Mouse (Mus musculus): Measurements from ENCODE around the gene Mroh2b. TPM values are rescaled to one million over a fixed set of nuclear protein-coding genes. Genes with fewer than 3 reads are reported as not detected.

The Mroh2b gene
- not detected in 2 replicates for polyA plus RNA-seq (2015; fragmentation: Nextera tagmentation; extraction: Ambion mirVana)

GRCm38 (mm10) chr15:4898437-4898836, at the start of gene Mroh2b:
Gene Mroh2b, plus strand, starts transcription at chr15:4898737.
- H3K4me1 ChIP-seq (replicated peaks): no peaks in the 10 kb centered on the region
- no peak within 1 kb of the TSS for H3K4me3 ChIP-seq (replicated peaks)
- H3K36me3 ChIP-seq (replicated peaks): no peaks in the 10 kb centered on the region
- H3K9me3 ChIP-seq (replicated peaks): no peaks in the 10 kb centered on the region
- no peak within 1 kb of the TSS for H3K27ac ChIP-seq (replicated peaks)
- 65% methylated on average over 1 of the region's 1 CpGs for WGBS (ENCODE audit: insufficient replicate concordance)
- ATAC-seq (ENCODE audit: insufficient read depth): no peak
- no peak within 1 kb of the TSS for H3K9ac ChIP-seq
- no peaks in the 10 kb centered on the region for H3K27me3 ChIP-seq
- H3K4me2 ChIP-seq: no peak within 1 kb of the TSS

DNA sequence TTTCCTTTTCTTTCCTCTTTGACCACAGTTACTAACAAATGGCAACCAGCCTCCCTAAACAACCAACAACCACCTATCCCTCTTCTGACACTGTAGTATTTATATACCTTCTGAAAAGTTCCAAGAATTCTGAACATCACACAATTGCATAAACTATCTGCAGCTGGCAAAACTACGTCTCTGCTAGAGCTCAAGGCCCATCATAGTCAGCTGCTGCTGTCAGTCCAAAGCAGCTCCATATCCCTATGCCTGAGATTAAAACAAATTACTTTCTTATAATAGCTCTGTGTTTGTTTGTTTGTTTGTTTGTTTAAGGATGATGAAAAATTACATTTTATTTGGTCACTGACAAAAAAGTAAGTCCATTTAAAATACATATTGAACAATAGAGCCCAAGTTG, 48.5 kb upstream of the Mroh2b start:
- 69% methylated on average over 1 of the region's 1 CpGs for WGBS (ENCODE audit: insufficient replicate concordance)
- no peak overlapping the region for H3K4me2 ChIP-seq
- no peaks in the 10 kb centered on the region for H3K4me1 ChIP-seq (replicated peaks)
- ATAC-seq (ENCODE audit: insufficient read depth): no peak
- H3K9me3 ChIP-seq (replicated peaks): no peaks in the 10 kb centered on the region
- H3K36me3 ChIP-seq (replicated peaks): no peaks in the 10 kb centered on the region
- no peaks in the 10 kb centered on the region for H3K27me3 ChIP-seq
- no peak overlapping the region for H3K27ac ChIP-seq (replicated peaks)
- H3K9ac ChIP-seq: no peak overlapping the region
- no peak overlapping the region for H3K4me3 ChIP-seq (replicated peaks)

GRCm38 (mm10) chr15:4894962-4895361, 3.6 kb upstream of the Mroh2b start:
- no peak overlapping the region for H3K4me3 ChIP-seq (replicated peaks)
- H3K27me3 ChIP-seq: no peaks in the 10 kb centered on the region
- H3K4me2 ChIP-seq: no peak overlapping the region
- no peaks in the 10 kb centered on the region for H3K36me3 ChIP-seq (replicated peaks)
- 46% methylated on average over 3 of the region's 3 CpGs for WGBS (ENCODE audit: insufficient replicate concordance)
- no peaks in the 10 kb centered on the region for H3K9me3 ChIP-seq (replicated peaks)
- ATAC-seq (ENCODE audit: insufficient read depth): no peak
- H3K27ac ChIP-seq (replicated peaks): no peak overlapping the region
- H3K4me1 ChIP-seq (replicated peaks): no peaks in the 10 kb centered on the region
- H3K9ac ChIP-seq: no peak overlapping the region

- H3K4me1 ChIP-seq (replicated peaks): no peaks in the 10 kb centered on the region
- H3K9me3 ChIP-seq (replicated peaks): no peaks in the 10 kb centered on the region
- H3K36me3 ChIP-seq (replicated peaks): no peaks in the 10 kb centered on the region
- H3K9ac ChIP-seq: no peak overlapping the region
- H3K4me3 ChIP-seq (replicated peaks): no peak overlapping the region
- H3K27ac ChIP-seq (replicated peaks): no peak overlapping the region
- ATAC-seq (ENCODE audit: insufficient read depth): no peak
- no peak overlapping the region for H3K4me2 ChIP-seq
- WGBS (ENCODE audit: insufficient replicate concordance): 68% methylated on average over 8 of the region's 8 CpGs
- no peaks in the 10 kb centered on the region for H3K27me3 ChIP-seq
Observed at GRCm38 (mm10) chr15:4934731-4935130, 36.2 kb downstream of the Mroh2b start.

- H3K4me3 ChIP-seq (replicated peaks): no peak overlapping the region
- WGBS (ENCODE audit: insufficient replicate concordance): 59% methylated on average over 1 of the region's 1 CpGs
- no peak overlapping the region for H3K9ac ChIP-seq
- H3K4me2 ChIP-seq: no peak overlapping the region
- no peak overlapping the region for H3K27ac ChIP-seq (replicated peaks)
- H3K4me1 ChIP-seq (replicated peaks): no peaks in the 10 kb centered on the region
- H3K9me3 ChIP-seq (replicated peaks): no peaks in the 10 kb centered on the region
- no peak for ATAC-seq (ENCODE audit: insufficient read depth)
- no peaks in the 10 kb centered on the region for H3K27me3 ChIP-seq
- no peaks in the 10 kb centered on the region for H3K36me3 ChIP-seq (replicated peaks)
Observed at GRCm38 (mm10) chr15:4973355-4973754, 74.8 kb downstream of the Mroh2b start.

GRCm38 (mm10) chr15:5002903-5003302, 104.4 kb downstream of the Mroh2b start:
- no peak overlapping the region for H3K9ac ChIP-seq
- WGBS (ENCODE audit: insufficient replicate concordance): 29% methylated on average over 2 of the region's 2 CpGs
- H3K27me3 ChIP-seq: no peaks in the 10 kb centered on the region
- no peak overlapping the region for H3K4me3 ChIP-seq (replicated peaks)
- no peak for ATAC-seq (ENCODE audit: insufficient read depth)
- H3K36me3 ChIP-seq (replicated peaks): no peaks in the 10 kb centered on the region
- no peak overlapping the region for H3K4me2 ChIP-seq
- no peaks in the 10 kb centered on the region for H3K9me3 ChIP-seq (replicated peaks)
- H3K4me1 ChIP-seq (replicated peaks): no peaks in the 10 kb centered on the region
- H3K27ac ChIP-seq (replicated peaks): no peak overlapping the region

- Histone ChIP-seq H3K9me3 (replicated peaks) (no peaks in the 10 kb centered on the region), H3K9ac (no peak overlapping the region), H3K4me2 (no peak overlapping the region), H3K4me3 (replicated peaks) (no peak overlapping the region), H3K4me1 (replicated peaks) (no peaks in the 10 kb centered on the region), H3K27ac (replicated peaks) (no peak overlapping the region), H3K27me3 (no peaks in the 10 kb centered on the region), H3K36me3 (replicated peaks) (no peaks in the 10 kb centered on the region)
- WGBS (ENCODE audit: insufficient replicate concordance): 50% methylated on average over 6 of the region's 6 CpGs
- no peak for ATAC-seq (ENCODE audit: insufficient read depth)
Observed at GRCm38 (mm10) chr15:5003503-5004196, 105.1 kb downstream of the Mroh2b start.

GRCm38 (mm10) chr15:5009644-5010107, 111.1 kb downstream of the Mroh2b start:
- Histone ChIP-seq H3K36me3 (replicated peaks) (no peaks in the 10 kb centered on the region), H3K4me3 (replicated peaks) (no peak overlapping the region), H3K4me2 (no peak overlapping the region), H3K9ac (no peak overlapping the region), H3K27ac (replicated peaks) (no peak overlapping the region), H3K4me1 (replicated peaks) (no peaks in the 10 kb centered on the region), H3K27me3 (no peaks in the 10 kb centered on the region), H3K9me3 (replicated peaks) (no peaks in the 10 kb centered on the region)
- no peak for ATAC-seq (ENCODE audit: insufficient read depth)
- WGBS (ENCODE audit: insufficient replicate concordance): 61% methylated on average over 11 of the region's 11 CpGs

Other genes with a start within 250 kb of the Mroh2b start
- 2.7 and 3.0 TPM in 2 replicates for gene C6, start 171.6 kb upstream of the Mroh2b start, polyA plus RNA-seq (2015; fragmentation: Nextera tagmentation; extraction: Ambion mirVana)
- gene C7, start 165.0 kb downstream of the Mroh2b start, polyA plus RNA-seq (2015; fragmentation: Nextera tagmentation; extraction: Ambion mirVana): not detected in 2 replicates
- 1.2 and 1.6 TPM in 2 replicates for gene Card6, start 209.8 kb downstream of the Mroh2b start, polyA plus RNA-seq (2015; fragmentation: Nextera tagmentation; extraction: Ambion mirVana)
- 195 and 292 TPM in 2 replicates for gene Rpl37, start 217.9 kb downstream of the Mroh2b start, polyA plus RNA-seq (2015; fragmentation: Nextera tagmentation; extraction: Ambion mirVana)
- gene Prkaa1, start 245.1 kb downstream of the Mroh2b start, polyA plus RNA-seq (2015; fragmentation: Nextera tagmentation; extraction: Ambion mirVana): 11.4 and 12.2 TPM in 2 replicates